Mouse (Mus musculus) megakaryocyte, embryonic 14.5 days (primary cell): ENCODE measurements around the gene Nde1. TPM values are rescaled to one million over a fixed set of nuclear protein-coding genes. Genes with fewer than 3 reads are reported as not detected.

Experiments used
- H3K27me3 ChIP-seq: replicated peaks from 2 replicates; pipeline ENCODE3; 2012; ENCODE audit warnings: inconsistent platforms
- H3K36me3 ChIP-seq: replicated peaks from 2 replicates; pipeline ENCODE3; 2012; ENCODE audit warnings: low read length, inconsistent platforms, mixed read lengths
- H3K4me1 ChIP-seq: 2 replicates; pipeline ENCODE4 v1.6.1; 2012; ENCODE audit warnings: inconsistent platforms
- H3K4me3 ChIP-seq: replicated peaks from 2 replicates; pipeline ENCODE3; 2012; ENCODE audit warnings: moderate library complexity, mild to moderate bottlenecking, inconsistent platforms
- H3K9me3 ChIP-seq: 2 replicates; pipeline ENCODE4 v1.6.1; 2012; ENCODE audit warnings: inconsistent platforms
- FLI1 ChIP-seq: IDR thresholded peaks from 2 replicates; pipeline ENCODE4 v1.6.1; 2012; ENCODE audit warnings: low read length, inconsistent platforms, mixed read lengths
- GATA1 ChIP-seq: IDR thresholded peaks from 3 replicates; pipeline ENCODE4 v1.6.1; 2012; ENCODE audit warnings: mixed read lengths, low read length, inconsistent platforms, borderline replicate concordance
- polyA plus RNA-seq: library from polyadenylated mRNA; stranded (reverse); fragments of >175 nt; gene quantifications from 2 replicates; pipeline ENCODE4 v1.2.3, GENCODE M21; 2012; ENCODE audit warnings: low replicate concordance; ENCODE audit not compliant: insufficient read depth

Gene Nde1
- polyA plus RNA-seq, 1 experiment, result 23.7 TPM

GRCm38 (mm10) chr16:14158936-14159745 lies 3.9 kb upstream of the Nde1 start:
- no peak for TF ChIP-seq GATA1
- TF ChIP-seq FLI1, result 0 out of 2 replicates have a peak, but pooled peaks have one; percentile 15
- H3K4me1 ChIP-seq, result peaks cover 43% of the 10 kb centered on the region
- no peaks in the 10 kb centered on the region for H3K27me3 ChIP-seq
- H3K4me3 ChIP-seq, result peak overlapping the region; percentile 100
- H3K9me3 ChIP-seq, result no peaks in the 10 kb centered on the region
- peaks cover 17% of the 10 kb centered on the region for H3K36me3 ChIP-seq

GRCm38 (mm10) chr16:14159746-14160131 lies 3.3 kb upstream of the Nde1 start:
- no peak for TF ChIP-seq GATA1
- TF ChIP-seq FLI1, result no peak
- Histone ChIP-seq H3K4me3 (peak overlapping the region; percentile 100), H3K9me3 (no peaks in the 10 kb centered on the region), H3K36me3 (peaks cover 14% of the 10 kb centered on the region), H3K4me1 (peaks cover 49% of the 10 kb centered on the region), H3K27me3 (no peaks in the 10 kb centered on the region)

GRCm38 (mm10) chr16:14160941-14161340 lies 2.1 kb upstream of the Nde1 start:
- H3K4me1 ChIP-seq, result peaks cover 61% of the 10 kb centered on the region
- no peaks in the 10 kb centered on the region for H3K27me3 ChIP-seq
- TF ChIP-seq FLI1 (no peak), GATA1 (no peak)
- no peaks in the 10 kb centered on the region for H3K9me3 ChIP-seq
- H3K36me3 ChIP-seq, result peaks cover 12% of the 10 kb centered on the region
- H3K4me3 ChIP-seq, result no peak overlapping the region

- peaks cover 57% of the 10 kb centered on the region for H3K4me1 ChIP-seq
- TF ChIP-seq GATA1 (no peak), FLI1 (no peak)
These were observed 656 bp downstream of the Nde1 start for GRCm38 (mm10) chr16:14163731-14164130.

GRCm38 (mm10) chr16:14166490-14166889 lies 3.4 kb downstream of the Nde1 start:
- Histone ChIP-seq H3K36me3 (peaks cover 49% of the 10 kb centered on the region), H3K27me3 (no peaks in the 10 kb centered on the region), H3K4me1 (peaks cover 50% of the 10 kb centered on the region), H3K9me3 (no peaks in the 10 kb centered on the region), H3K4me3 (no peak overlapping the region)
- TF ChIP-seq GATA1 (no peak), FLI1 (no peak)

More at GRCm38 (mm10) chr16:14163731-14164130, 656 bp downstream of the Nde1 start:
- peak overlapping the region; percentile 97 for H3K4me3 ChIP-seq
- peaks cover 22% of the 10 kb centered on the region for H3K36me3 ChIP-seq
- no peaks in the 10 kb centered on the region for H3K27me3 ChIP-seq
- no peaks in the 10 kb centered on the region for H3K9me3 ChIP-seq

- Histone ChIP-seq H3K9me3 (no peaks in the 10 kb centered on the region), H3K27me3 (no peaks in the 10 kb centered on the region), H3K4me1 (peaks cover 28% of the 10 kb centered on the region), H3K4me3 (no peak overlapping the region), H3K36me3 (peaks cover 81% of the 10 kb centered on the region)
- TF ChIP-seq FLI1 (no peak), GATA1 (no peak)
These were observed 6.6 kb downstream of the Nde1 start for GRCm38 (mm10) chr16:14169706-14170105.

- Histone ChIP-seq H3K9me3 (no peaks in the 10 kb centered on the region), H3K4me3 (no peak overlapping the region), H3K27me3 (no peaks in the 10 kb centered on the region), H3K36me3 (peaks cover 97% of the 10 kb centered on the region), H3K4me1 (peaks cover 34% of the 10 kb centered on the region)
- TF ChIP-seq FLI1 (no peak), GATA1 (no peak)
These were observed 15.0 kb downstream of the Nde1 start for GRCm38 (mm10) chr16:14178041-14178440.

GRCm38 (mm10) chr16:14180163-14180733 lies 17.2 kb downstream of the Nde1 start:
- TF ChIP-seq GATA1, result no peak
- TF ChIP-seq FLI1, result no peak
- Histone ChIP-seq H3K36me3 (peaks cover 97% of the 10 kb centered on the region), H3K9me3 (no peaks in the 10 kb centered on the region), H3K4me3 (no peak overlapping the region), H3K4me1 (peaks cover 34% of the 10 kb centered on the region), H3K27me3 (no peaks in the 10 kb centered on the region)

- H3K4me3 ChIP-seq, result no peak overlapping the region
- H3K4me1 ChIP-seq, result peaks cover 35% of the 10 kb centered on the region
These were observed 19.3 kb downstream of the Nde1 start for GRCm38 (mm10) chr16:14182360-14182759.

GRCm38 (mm10) chr16:14183856-14184255 lies 20.8 kb downstream of the Nde1 start:
- TF ChIP-seq FLI1, result no peak
- TF ChIP-seq GATA1, result no peak
- H3K27me3 ChIP-seq, result no peaks in the 10 kb centered on the region
- no peaks in the 10 kb centered on the region for H3K9me3 ChIP-seq
- peaks cover 24% of the 10 kb centered on the region for H3K4me1 ChIP-seq
- H3K36me3 ChIP-seq, result peaks cover 97% of the 10 kb centered on the region
- no peak overlapping the region for H3K4me3 ChIP-seq

More at GRCm38 (mm10) chr16:14182360-14182759, 19.3 kb downstream of the Nde1 start:
- no peaks in the 10 kb centered on the region for H3K27me3 ChIP-seq
- TF ChIP-seq FLI1 (no peak), GATA1 (no peak)
- H3K36me3 ChIP-seq, result peaks cover 96% of the 10 kb centered on the region
- H3K9me3 ChIP-seq, result no peaks in the 10 kb centered on the region
